In the genomic region with DNA sequence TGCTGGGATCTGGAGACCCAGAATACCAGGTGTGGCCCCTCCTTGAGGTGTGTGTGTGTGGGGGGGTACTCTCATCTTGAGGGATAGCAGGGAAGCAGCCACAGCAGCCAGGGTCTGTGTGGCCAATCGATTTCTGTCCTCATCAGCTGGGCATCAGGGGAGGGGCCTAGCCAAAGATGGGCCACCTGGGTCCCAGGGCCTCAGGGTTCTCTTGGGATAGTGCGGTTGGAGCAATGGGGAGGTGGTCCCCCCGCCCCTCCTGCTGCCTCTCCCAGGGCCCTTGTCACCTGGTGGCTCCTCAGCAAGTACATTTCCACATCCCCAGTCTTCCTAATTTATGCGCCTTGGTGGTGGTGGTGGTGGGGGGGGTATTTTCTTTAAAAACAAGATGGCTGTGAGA, we compare ENCODE assay signal across 13 mouse cellular contexts. TPM values are rescaled to one million over a fixed set of nuclear protein-coding genes. Genes with fewer than 3 reads are reported as not detected.
DNase-seq lines count a peak whose midpoint lies in the region; ATAC-seq and TF ChIP-seq lines count a peak whose summit lies in the region.
"Had no signal": no experiment of that assay in that cellular context is flagged by ENCODE, and none has a peak within 500 bp of the region (broad histone marks: within the 10 kb centered on the region; RNA-seq: fewer than 3 reads in every experiment).

No protein-coding gene starts in this region.

- TF ChIP-seq CTCF in lung, adult 2 months (IDR thresholded peaks at IDR 0.05; ENCODE audit: insufficient read depth, low read length): no peak

- no peak for TF ChIP-seq POLR2A in lung, adult 2 months (IDR thresholded peaks at IDR 0.05; ENCODE audit: borderline replicate concordance, extremely low read depth, low read depth, low read length)

- peak overlapping the region; percentile 49; the same call in 1 of the 2 replicates for H3K4me2 ChIP-seq in lung, embryonic 15.5 days
- peak overlapping the region; percentile 53 for H3K4me2 ChIP-seq in forebrain, embryonic 12.5 days
- H3K4me2 ChIP-seq in limb, embryonic 11.5 days (ENCODE audit: low read depth, severe bottlenecking): peak overlapping the region; percentile 31; the same call in 1 of the 2 replicates
- H3K4me2 ChIP-seq in neural tube, embryonic 15.5 days: peak overlapping the region; percentile 44; the same call in 1 of the 2 replicates
- H3K4me2 ChIP-seq: liver, embryonic 13.5 days had no signal

- H3K27ac ChIP-seq in lung, embryonic 15.5 days: no peak overlapping the region
- H3K27ac ChIP-seq in forebrain, embryonic 12.5 days: peak overlapping the region; percentile 85
- H3K27ac ChIP-seq in limb, embryonic 11.5 days (replicated peaks; ENCODE audit: low read depth, low read length): no peak overlapping the region
- H3K27ac ChIP-seq in neural tube, embryonic 15.5 days (replicated peaks): no peak overlapping the region
- H3K27ac ChIP-seq: liver, embryonic 13.5 days had no signal

- H3K9ac ChIP-seq in lung, embryonic 15.5 days: no peak overlapping the region
- H3K9ac ChIP-seq in forebrain, embryonic 12.5 days: peak overlapping the region; percentile 45; the same call in 1 of the 2 replicates
- no peak overlapping the region for H3K9ac ChIP-seq in limb, embryonic 11.5 days (ENCODE audit: low read length)
- H3K9ac ChIP-seq in neural tube, embryonic 15.5 days (replicated peaks): no peak overlapping the region
- H3K9ac ChIP-seq: liver, embryonic 13.5 days had no signal

- 18% methylated on average over 4 of the region's 4 CpGs for WGBS in lung, embryonic 15.5 days
- 21% methylated on average over 4 of the region's 4 CpGs for WGBS in lung, adult 2 months
- WGBS in forebrain, embryonic 12.5 days: 8% methylated on average over 4 of the region's 4 CpGs
- WGBS in limb, embryonic 11.5 days: 2% methylated on average over 4 of the region's 4 CpGs
- WGBS in neural tube, embryonic 15.5 days: 7% methylated on average over 4 of the region's 4 CpGs

- peaks cover 88% of the 10 kb centered on the region for H3K27me3 ChIP-seq in lung, embryonic 15.5 days
- peaks cover 77% of the 10 kb centered on the region for H3K27me3 ChIP-seq in forebrain, embryonic 12.5 days
- peaks cover 63% of the 10 kb centered on the region for H3K27me3 ChIP-seq in limb, embryonic 11.5 days (ENCODE audit: control insufficient read depth, insufficient read depth, low read length)
- H3K27me3 ChIP-seq in neural tube, embryonic 15.5 days (replicated peaks): peaks cover 56% of the 10 kb centered on the region

- no peak for DNase-seq in lung, adult 2 months
- no peak for DNase-seq in limb, embryonic 11.5 days (ENCODE audit: low spot score)
- no peak for DNase-seq in thymus, postnatal 14 days
- DNase-seq in right cerebral cortex, adult 18-20 months: no peak
- no peak for DNase-seq in lung, postnatal 14 days
- DNase-seq: liver, embryonic 13.5 days had no signal

- H3K36me3 ChIP-seq in lung, embryonic 15.5 days: no peaks in the 10 kb centered on the region
- no peaks in the 10 kb centered on the region for H3K36me3 ChIP-seq in forebrain, embryonic 12.5 days (replicated peaks)
- H3K36me3 ChIP-seq in limb, embryonic 11.5 days (ENCODE audit: control insufficient read depth, insufficient read depth, low read length): no peaks in the 10 kb centered on the region
- H3K36me3 ChIP-seq in neural tube, embryonic 15.5 days: no peaks in the 10 kb centered on the region
- H3K36me3 ChIP-seq: liver, embryonic 13.5 days had no signal

- 0 out of 2 replicates have a peak, but pooled peaks cover 9% of the 10 kb centered on the region for H3K4me1 ChIP-seq in lung, embryonic 15.5 days
- no peaks in the 10 kb centered on the region for H3K4me1 ChIP-seq in lung, adult 2 months (ENCODE audit: control insufficient read depth, insufficient read depth, low read length)
- peaks cover 37% of the 10 kb centered on the region for H3K4me1 ChIP-seq in forebrain, embryonic 12.5 days
- peaks cover 19% of the 10 kb centered on the region for H3K4me1 ChIP-seq in limb, embryonic 11.5 days (ENCODE audit: control insufficient read depth, insufficient read depth, low read length)
- peaks cover 32% of the 10 kb centered on the region for H3K4me1 ChIP-seq in neural tube, embryonic 15.5 days
- H3K4me1 ChIP-seq: liver, embryonic 13.5 days had no signal

- H3K9me3 ChIP-seq in lung, embryonic 15.5 days: no peaks in the 10 kb centered on the region
- no peaks in the 10 kb centered on the region for H3K9me3 ChIP-seq in forebrain, embryonic 12.5 days
- no peaks in the 10 kb centered on the region for H3K9me3 ChIP-seq in limb, embryonic 11.5 days (ENCODE audit: control insufficient read depth, low read length)
- no peaks in the 10 kb centered on the region for H3K9me3 ChIP-seq in neural tube, embryonic 15.5 days (replicated peaks)
- H3K9me3 ChIP-seq: liver, embryonic 13.5 days had no signal

- no peak for ATAC-seq in lung, embryonic 15.5 days (ENCODE audit: borderline replicate concordance, extremely low read depth, low FRiP score, low TSS enrichment)
- ATAC-seq in forebrain, embryonic 12.5 days (ENCODE audit: low FRiP score): peak; percentile 39
- no peak for ATAC-seq in limb, embryonic 11.5 days (ENCODE audit: insufficient number of reproducible peaks, low FRiP score, low TSS enrichment, low read depth)
- ATAC-seq in neural tube, embryonic 15.5 days (ENCODE audit: low FRiP score): no peak
- ATAC-seq: activated CD4-positive, CD25-positive, alpha-beta regulatory T cell, adult 4 months had no signal

- peak overlapping the region; percentile 21; the same call in 1 of the 2 replicates for H3K4me3 ChIP-seq in lung, embryonic 15.5 days
- H3K4me3 ChIP-seq in lung, adult 2 months (replicated peaks; ENCODE audit: extremely low read depth, low read depth, low read length): no peak overlapping the region
- no peak overlapping the region for H3K4me3 ChIP-seq in forebrain, embryonic 12.5 days (replicated peaks)
- H3K4me3 ChIP-seq in limb, embryonic 11.5 days (ENCODE audit: low read depth, low read length): peak overlapping the region; percentile 1; the same call in 1 of the 2 replicates
- H3K4me3 ChIP-seq in neural tube, embryonic 15.5 days (replicated peaks): no peak overlapping the region
- H3K4me3 ChIP-seq: liver, embryonic 13.5 days; myocyte had no signal

RNA-seq across cellular contexts. Expression of a gene that starts 55.4 kb away (rescaled TPM):
- polyA plus RNA-seq in lung, embryonic 15.5 days (2015; fragmentation: Nextera tagmentation; extraction: Ambion mirVana): 0.09 TPM in 1 of 2 replicates, not detected in the other
- not detected in 2 replicates for polyA plus RNA-seq in lung, adult 2 months (2012; rRNA removed)
- polyA plus RNA-seq in forebrain, embryonic 12.5 days (2016; fragmentation: Nextera tagmentation; extraction: Ambion mirVana): 32.5 and 37.0 TPM in 2 replicates
- 0.08 and 0.21 TPM in 2 replicates for polyA plus RNA-seq in limb, embryonic 11.5 days (2014; fragmentation: Nextera tagmentation; extraction: Ambion mirVana)
- 23.7 and 35.3 TPM in 2 replicates for polyA plus RNA-seq in neural tube, embryonic 15.5 days (2015; fragmentation: Nextera tagmentation; extraction: Ambion mirVana)
- polyA plus RNA-seq: activated CD4-positive, CD25-positive, alpha-beta regulatory T cell, adult 4 months; heart, embryonic 16.5 days; large intestine, adult 2 months; liver, embryonic 13.5 days; myocyte had no signal

Comparison
In these comparisons a context has a peak if more than half of its experiments do, and no peak if none do; other contexts are left out.
1. H3K4me3 ChIP-seq: peak in lung, embryonic 15.5 days (single experiment) and limb, embryonic 11.5 days (single experiment); none in lung, adult 2 months (single experiment), forebrain, embryonic 12.5 days (single experiment) and neural tube, embryonic 15.5 days (single experiment).
2. RNA of a gene that starts 55.4 kb away (polyA plus RNA-seq): 32.5 to 37.0 TPM in forebrain, embryonic 12.5 days and 23.7 to 35.3 TPM in neural tube, embryonic 15.5 days; 0.09 TPM in lung, embryonic 15.5 days, 0.08 to 0.21 TPM in limb, embryonic 11.5 days and not detected in lung, adult 2 months; every median in the first group is over 10 times any median in the second.
3. Peak in every context shown above with its lines, with median percentiles within 50 percentile points of each other: H3K4me2 ChIP-seq.